Mouse (Mus musculus) megakaryocyte-erythroid progenitor cell, adult 5-6 weeks (primary cell): ENCODE measurements around the gene Sept9. TPM values are rescaled to one million over a fixed set of nuclear protein-coding genes. Genes with fewer than 3 reads are reported as not detected.

Experiments used
- ATAC-seq: replicated peaks from 2 replicates; pipeline ENCODE4 v1.8.0; 2016; ENCODE audit warnings: mild to moderate bottlenecking, inconsistent platforms; ENCODE audit not compliant: severe bottlenecking, poor library complexity, low FRiP score, low TSS enrichment
- total RNA-seq, 2 experiments: library from RNA; stranded (forward) in 1 of 2; stranded (reverse) in 1 of 2; fragments of 200-1000, 215-1000 nt in 1 of 2; fragments of >200 nt in 1 of 2; fragmentation: Nextera tagmentation in 1 of 2; gene quantifications; 2 replicates each; pipeline ENCODE4 v1.2.3; 2014 to 2017

The Sept9 gene
- total RNA-seq (2014; fragmentation: Nextera tagmentation) (41.8 and 46.9 TPM in 2 replicates), total RNA-seq (2017) (60.5 and 68.2 TPM in 2 replicates)

DNA sequence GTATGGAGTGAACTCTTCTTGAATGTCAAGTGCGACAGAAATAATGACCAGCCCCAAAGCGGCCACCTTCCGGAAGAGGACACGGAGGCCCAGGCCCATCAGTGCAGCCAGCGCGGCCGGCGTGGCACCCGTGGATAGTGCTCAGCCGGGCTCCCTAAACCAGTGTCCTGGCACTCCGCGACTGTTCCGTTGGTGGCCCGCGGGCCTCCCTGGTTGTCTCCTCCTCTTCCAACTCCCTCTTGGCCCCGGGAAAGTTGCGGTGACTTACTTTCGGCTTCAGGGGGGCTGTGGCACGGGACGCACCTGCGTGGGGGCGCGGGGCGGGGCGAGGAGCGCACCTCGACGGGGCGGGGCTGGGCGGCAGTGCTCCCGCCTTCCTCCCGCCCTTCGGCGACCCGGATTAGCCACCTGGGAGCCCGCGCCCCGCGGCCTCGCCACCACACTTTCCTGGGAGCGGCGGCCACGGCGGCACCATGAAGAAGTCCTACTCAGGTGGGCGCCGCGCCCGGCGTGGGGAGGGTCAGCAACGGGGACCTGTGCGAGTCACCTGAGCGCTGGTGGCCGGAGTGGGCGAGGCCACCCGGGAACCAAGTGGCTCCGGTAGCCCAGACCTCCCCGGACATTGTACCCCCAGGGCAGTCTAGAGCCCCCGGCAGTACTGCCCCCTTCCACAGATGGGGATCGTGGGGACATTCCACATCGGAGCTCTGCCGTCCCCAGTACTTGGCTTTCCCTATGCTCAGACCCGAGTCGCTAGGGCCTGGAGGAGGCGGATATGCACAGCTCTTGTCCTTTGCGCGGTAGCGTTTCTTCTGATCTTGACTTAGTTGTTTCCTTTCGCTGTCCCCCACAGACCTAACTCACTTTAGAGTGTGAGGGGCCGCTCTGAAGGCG, at the start of gene Sept9:
Sept9 (plus strand) TSS at position 380 of the 894 bp plus-strand sequence.
- ATAC-seq: no peak

GRCm38 (mm10) chr11:117150467-117150966, 48.9 kb upstream of the Sept9 start:
- ATAC-seq: no peak

- ATAC-seq: no peak
Observed at GRCm38 (mm10) chr11:117151461-117151860, 48.0 kb upstream of the Sept9 start.

- ATAC-seq: no peak
Observed at GRCm38 (mm10) chr11:117152541-117152940, 46.9 kb upstream of the Sept9 start.

DNA sequence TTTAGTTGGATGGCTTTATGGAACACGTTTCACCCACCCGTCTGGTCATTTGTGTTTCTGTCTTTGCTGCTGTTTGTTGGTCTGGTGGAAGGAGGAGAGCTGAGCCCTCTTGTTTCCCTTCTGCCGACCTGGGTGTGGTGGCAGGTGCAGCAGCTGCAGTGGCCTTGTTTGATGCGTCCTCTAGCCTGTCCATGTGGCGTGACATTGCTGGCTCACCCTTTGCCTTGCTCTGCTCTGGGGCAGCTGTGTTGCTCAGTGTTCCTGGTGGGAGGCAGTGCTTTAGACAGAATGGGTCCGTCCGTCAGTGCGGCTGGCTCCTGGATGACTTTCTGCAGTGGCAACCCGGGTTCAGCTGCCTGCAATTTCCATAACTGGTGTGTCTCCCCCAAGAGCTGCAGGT, 45.9 kb upstream of the Sept9 start:
- ATAC-seq: no peak

- no peak for ATAC-seq
Observed at GRCm38 (mm10) chr11:117154088-117154815, 45.2 kb upstream of the Sept9 start.

GRCm38 (mm10) chr11:117156725-117157124, 42.7 kb upstream of the Sept9 start:
- ATAC-seq: no peak

- ATAC-seq: no peak
Observed at GRCm38 (mm10) chr11:117158343-117158742, 41.1 kb upstream of the Sept9 start.

GRCm38 (mm10) chr11:117159257-117159945, 40.1 kb upstream of the Sept9 start:
- no peak for ATAC-seq

GRCm38 (mm10) chr11:117159946-117160307, 39.5 kb upstream of the Sept9 start:
- no peak for ATAC-seq

DNA sequence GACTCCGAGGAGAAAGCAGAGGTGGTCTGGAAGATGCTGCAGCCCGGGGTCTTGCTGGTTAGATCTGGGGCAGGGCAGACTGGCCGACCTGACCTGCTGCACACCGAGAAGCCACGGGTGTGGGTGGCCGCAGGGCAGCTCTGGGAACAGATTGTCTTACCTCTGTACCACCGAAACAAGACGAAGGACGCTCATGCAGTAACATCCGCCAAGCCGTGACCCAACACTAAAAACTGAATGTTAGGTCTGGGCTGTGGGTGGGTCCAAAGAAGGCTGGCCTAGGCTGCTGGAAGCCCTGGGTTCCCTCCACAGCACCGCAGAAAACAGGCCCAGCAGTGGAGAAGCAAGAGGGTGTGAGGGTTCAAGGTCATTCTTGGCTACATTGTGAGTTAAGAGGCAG, 38.7 kb upstream of the Sept9 start:
- ATAC-seq: no peak

- ATAC-seq: no peak
Observed at GRCm38 (mm10) chr11:117161574-117161973, 37.9 kb upstream of the Sept9 start.

GRCm38 (mm10) chr11:117163098-117163497, 36.4 kb upstream of the Sept9 start:
- ATAC-seq: no peak

- no peak for ATAC-seq
Observed at GRCm38 (mm10) chr11:117163771-117164170, 35.7 kb upstream of the Sept9 start.

GRCm38 (mm10) chr11:117168278-117169087, 31.0 kb upstream of the Sept9 start:
- ATAC-seq: no peak

GRCm38 (mm10) chr11:117169088-117169635, 30.3 kb upstream of the Sept9 start:
- ATAC-seq: no peak

- ATAC-seq: no peak
Observed at GRCm38 (mm10) chr11:117169801-117170565, 29.5 kb upstream of the Sept9 start.
